ENCODE assay signal across 29 mouse cellular contexts in the genomic region with DNA sequence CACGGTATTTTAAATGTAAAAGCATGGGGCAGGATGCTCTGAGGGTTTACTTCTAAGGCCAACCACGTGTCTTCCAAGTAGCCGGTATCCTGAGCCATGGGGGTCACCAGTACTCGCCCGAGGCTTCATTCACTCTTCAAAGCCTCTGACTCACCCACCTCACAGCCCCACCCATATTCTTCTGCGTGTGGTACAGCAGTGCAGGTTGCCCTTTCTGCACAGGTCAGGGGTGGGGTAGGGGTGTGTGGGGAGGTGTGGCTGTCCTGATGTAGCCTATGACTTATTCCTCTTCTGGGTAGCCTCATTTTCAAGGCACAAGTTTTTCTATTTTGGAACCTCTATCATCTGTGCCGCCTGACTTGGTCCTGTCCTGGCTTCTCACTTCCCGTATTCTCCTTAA. TPM values are rescaled to one million over a fixed set of nuclear protein-coding genes. Genes with fewer than 3 reads are reported as not detected.
DNase-seq lines count a peak whose midpoint lies in the region; ATAC-seq and TF ChIP-seq lines count a peak whose summit lies in the region.
"Had no signal": no experiment of that assay in that cellular context is flagged by ENCODE, and none has a peak within 500 bp of the region (broad histone marks: within the 10 kb centered on the region; RNA-seq: fewer than 3 reads in every experiment).

No protein-coding gene starts in this region.

- 26% methylated on average over 8 of the region's 8 CpGs for WGBS in intestine, postnatal 0 days
- 44% methylated on average over 8 of the region's 8 CpGs for WGBS in stomach, postnatal 0 days

- no peaks in the 10 kb centered on the region for H3K4me1 ChIP-seq in ES-Bruce4 (ENCODE audit: control insufficient read depth, insufficient read depth, low read length)
- no peaks in the 10 kb centered on the region for H3K4me1 ChIP-seq in intestine, postnatal 0 days (replicated peaks; ENCODE audit: control insufficient read depth, insufficient read depth, low read length)
- no peaks in the 10 kb centered on the region for H3K4me1 ChIP-seq in stomach, postnatal 0 days (replicated peaks; ENCODE audit: control insufficient read depth, insufficient read depth)
- H3K4me1 ChIP-seq: embryonic facial prominence, embryonic 15.5 days; forebrain, embryonic 10.5 days; heart, embryonic 15.5 days; hindbrain, embryonic 13.5 days had no signal

- TF ChIP-seq EP300 in ES-Bruce4 (IDR thresholded peaks at IDR 0.05; ENCODE audit: insufficient read depth, low read depth, low read length) = 0 out of 2 replicates have a peak, but pooled peaks have one; percentile 30
- no peak for TF ChIP-seq EP300 in stomach, postnatal 0 days (optimal IDR thresholded peaks at IDR 0.05)

- no peak for TF ChIP-seq POLR2A in ES-Bruce4 (IDR thresholded peaks at IDR 0.05; ENCODE audit: insufficient read depth, low read length)

- no peaks in the 10 kb centered on the region for H3K36me3 ChIP-seq in ES-Bruce4 (ENCODE audit: control insufficient read depth, insufficient read depth, low read length, poor library complexity, severe bottlenecking)
- no peaks in the 10 kb centered on the region for H3K36me3 ChIP-seq in intestine, postnatal 0 days (ENCODE audit: control insufficient read depth, insufficient read depth)
- H3K36me3 ChIP-seq in stomach, postnatal 0 days (ENCODE audit: control insufficient read depth, insufficient read depth, low read length) = no peaks in the 10 kb centered on the region
- H3K36me3 ChIP-seq: embryonic facial prominence, embryonic 15.5 days; forebrain, embryonic 10.5 days; heart, embryonic 15.5 days; hindbrain, embryonic 13.5 days had no signal

- peak overlapping the region; percentile 35 for H3K4me2 ChIP-seq in intestine, postnatal 0 days (replicated peaks; ENCODE audit: low read depth)
- H3K4me2 ChIP-seq in stomach, postnatal 0 days (replicated peaks; ENCODE audit: low read depth) = no peak overlapping the region
- H3K4me2 ChIP-seq: embryonic facial prominence, embryonic 15.5 days; heart, embryonic 11.5 days; heart, embryonic 15.5 days; hindbrain, embryonic 13.5 days had no signal

- H3K27ac ChIP-seq in ES-Bruce4 (ENCODE audit: insufficient read depth, low read length) = no peak overlapping the region
- peak overlapping the region; percentile 35; the same call in 1 of the 2 replicates for H3K27ac ChIP-seq in intestine, postnatal 0 days (ENCODE audit: low read depth, low read length)
- H3K27ac ChIP-seq in stomach, postnatal 0 days (replicated peaks) = no peak overlapping the region
- H3K27ac ChIP-seq: embryonic facial prominence, embryonic 15.5 days; forebrain, embryonic 10.5 days; gastrocnemius, adult 2 months; heart, adult 2 months; heart, embryonic 15.5 days; hindbrain, embryonic 13.5 days had no signal

- H3K27me3 ChIP-seq in ES-Bruce4 (ENCODE audit: control insufficient read depth, insufficient read depth, low read length, poor library complexity, severe bottlenecking) = no peaks in the 10 kb centered on the region
- H3K27me3 ChIP-seq in intestine, postnatal 0 days (replicated peaks; ENCODE audit: control insufficient read depth, insufficient read depth, low read length) = no peaks in the 10 kb centered on the region
- no peaks in the 10 kb centered on the region for H3K27me3 ChIP-seq in stomach, postnatal 0 days (ENCODE audit: control insufficient read depth, insufficient read depth, low read length)
- H3K27me3 ChIP-seq: embryonic facial prominence, embryonic 15.5 days; heart, embryonic 15.5 days; hindbrain, embryonic 13.5 days had no signal

- TF ChIP-seq CTCF in ES-Bruce4 (IDR thresholded peaks at IDR 0.05; ENCODE audit: low read depth, low read length) = no peak
- no peak for TF ChIP-seq CTCF in intestine, postnatal 0 days (IDR thresholded peaks at IDR 0.05; ENCODE audit: low read depth)
- TF ChIP-seq CTCF in stomach, postnatal 0 days (IDR thresholded peaks at IDR 0.05; ENCODE audit: low read depth) = no peak

- peak; percentile 93 for ATAC-seq in intestine, postnatal 0 days
- ATAC-seq in stomach, postnatal 0 days (ENCODE audit: low FRiP score, low TSS enrichment) = peak; percentile 74
- ATAC-seq in megakaryocyte, adult 5-6 weeks (ENCODE audit: poor library complexity, severe bottlenecking) = no peak
- ATAC-seq: forebrain, embryonic 14.5 days had no signal

- peak; percentile 21 for DNase-seq in ZHBTc4 (ENCODE audit: low read depth, low spot score)
- peak; percentile 31 for DNase-seq in stomach, postnatal 0 days (ENCODE audit: low spot score)
- no peak for DNase-seq in layer of hippocampus, postnatal 25 days (ENCODE audit: extremely low spot score in 1 of 2, low spot score in 1 of 2)
- no peak for DNase-seq in gastrocnemius, adult 8-10 months (ENCODE audit: low spot score in 2 of 2)
- DNase-seq: adrenal gland, postnatal 10 days; cerebellum, adult 11 months; cerebellum, adult 8-10 months; cerebellum, postnatal 14 days; embryo, embryonic 11 days; gastrocnemius, adult 2 months; heart, adult 2 months; heart, postnatal 14 days had no signal

- no peak overlapping the region for H3K4me3 ChIP-seq in ES-Bruce4 (ENCODE audit: low read depth, low read length)
- no peak overlapping the region for H3K4me3 ChIP-seq in intestine, postnatal 0 days (ENCODE audit: low read depth, low read length)
- no peak overlapping the region for H3K4me3 ChIP-seq in stomach, postnatal 0 days (ENCODE audit: low read depth, low read length)
- H3K4me3 ChIP-seq: embryonic facial prominence, embryonic 15.5 days; erythroblast, embryonic 14.5 days; forebrain, embryonic 10.5 days; gastrocnemius, adult 2 months; heart, adult 2 months; heart, embryonic 15.5 days; hindbrain, embryonic 13.5 days had no signal

- 0 out of 2 replicates have a peak, but pooled peaks cover 2% of the 10 kb centered on the region for H3K9me3 ChIP-seq in ES-Bruce4 (replicated peaks; ENCODE audit: control insufficient read depth, insufficient read depth, low read length, poor library complexity, severe bottlenecking)
- H3K9me3 ChIP-seq in intestine, postnatal 0 days (ENCODE audit: control insufficient read depth) = no peaks in the 10 kb centered on the region
- no peaks in the 10 kb centered on the region for H3K9me3 ChIP-seq in stomach, postnatal 0 days (ENCODE audit: control insufficient read depth, low read length)
- H3K9me3 ChIP-seq: embryonic facial prominence, embryonic 15.5 days; forebrain, embryonic 10.5 days; heart, embryonic 15.5 days; hindbrain, embryonic 13.5 days had no signal

- H3K9ac ChIP-seq in ES-Bruce4 (ENCODE audit: low read depth, poor library complexity, severe bottlenecking) = no peak overlapping the region
- H3K9ac ChIP-seq in intestine, postnatal 0 days (ENCODE audit: low read depth, low read length) = no peak overlapping the region
- no peak overlapping the region for H3K9ac ChIP-seq in stomach, postnatal 0 days (ENCODE audit: low read length)
- H3K9ac ChIP-seq: embryonic facial prominence, embryonic 15.5 days; heart, embryonic 15.5 days; hindbrain, embryonic 13.5 days had no signal

RNA-seq across cellular contexts. Expression of a gene that starts 0.4 kb away (rescaled TPM):
- not detected in 2 replicates for polyA plus RNA-seq in ES-Bruce4 (2011; ENCODE audit: insufficient read depth, insufficient read length, low read depth, missing spikeins)
- 0.31 and 0.39 TPM in 2 replicates for polyA plus RNA-seq in intestine, postnatal 0 days (2015; fragmentation: Nextera tagmentation; extraction: Ambion mirVana)
- polyA plus RNA-seq in stomach, postnatal 0 days (2015; fragmentation: Nextera tagmentation; extraction: Ambion mirVana) = not detected in 2 replicates
- total RNA-seq in megakaryocyte, adult 5-6 weeks (2015) = not detected in 2 replicates
- total RNA-seq in megakaryocyte, adult 5-6 weeks (2017) = not detected in 2 replicates
- not detected for total RNA-seq in layer of hippocampus, postnatal 25 days (2021)
- not detected for total RNA-seq in gastrocnemius, adult 8-10 months (2022)
- total RNA-seq: adrenal gland, postnatal 10 days; adrenal gland, postnatal 4 days; common myeloid progenitor, adult 5-6 weeks; gastrocnemius, adult 2 months; gastrocnemius, postnatal 4 days; heart, adult 2 months; heart, postnatal 14 days; hematopoietic stem cell, adult 5-6 weeks had no signal
- polyA plus RNA-seq: C2C12; embryonic facial prominence, embryonic 11.5 days; embryonic facial prominence, embryonic 15.5 days; erythroblast, embryonic 14.5 days; forebrain, embryonic 10.5 days; forebrain, embryonic 14.5 days; heart, adult 2 months; heart, embryonic 11.5 days; heart, embryonic 15.5 days; hindbrain, embryonic 13.5 days had no signal

RNA-seq across cellular contexts. Expression of a gene that starts 36.1 kb away (rescaled TPM):
- not detected in 2 replicates for polyA plus RNA-seq in ES-Bruce4 (2011; ENCODE audit: insufficient read depth, insufficient read length, low read depth, missing spikeins)
- polyA plus RNA-seq in intestine, postnatal 0 days (2015; fragmentation: Nextera tagmentation; extraction: Ambion mirVana) = 1.7 and 2.2 TPM in 2 replicates
- polyA plus RNA-seq in stomach, postnatal 0 days (2015; fragmentation: Nextera tagmentation; extraction: Ambion mirVana) = 0.04 and 0.06 TPM in 2 replicates
- not detected in 2 replicates for total RNA-seq in megakaryocyte, adult 5-6 weeks (2015)
- not detected in 2 replicates for total RNA-seq in megakaryocyte, adult 5-6 weeks (2017)
- not detected for total RNA-seq in layer of hippocampus, postnatal 25 days (2021)
- not detected for total RNA-seq in gastrocnemius, adult 8-10 months (2022)
- total RNA-seq: adrenal gland, postnatal 10 days; adrenal gland, postnatal 4 days; common myeloid progenitor, adult 5-6 weeks; gastrocnemius, adult 2 months; gastrocnemius, postnatal 4 days; heart, adult 2 months; heart, postnatal 14 days; hematopoietic stem cell, adult 5-6 weeks had no signal
- polyA plus RNA-seq: brain, embryonic 14.5 days; C2C12; embryonic facial prominence, embryonic 11.5 days; embryonic facial prominence, embryonic 15.5 days; erythroblast, embryonic 14.5 days; forebrain, embryonic 10.5 days; forebrain, embryonic 14.5 days; heart, adult 2 months; heart, embryonic 11.5 days; heart, embryonic 15.5 days had no signal

Comparison
In these comparisons a context has a peak if more than half of its experiments do, and no peak if none do; other contexts are left out.
1. DNase-seq: peak in ZHBTc4 (single experiment) and stomach, postnatal 0 days (single experiment); none in layer of hippocampus, postnatal 25 days (0 of 2) and gastrocnemius, adult 8-10 months (0 of 2).